Mouse (Mus musculus): ENCODE measurements around the gene Dnah12. TPM values are rescaled to one million over a fixed set of nuclear protein-coding genes. Genes with fewer than 3 reads are reported as not detected.
"Not testable (repeated sequence)": the region's sequence is repeated elsewhere in the genome, so short reads cannot be mapped to it uniquely, and the experiment has no call there.

The Dnah12 gene
- polyA plus RNA-seq, 1 experiment from 2014 or later, result 0.01 TPM

GRCm38 (mm10) chr14:26669292-26670073 is 23.6 kb upstream of the Dnah12 start, which contains the start of gene Pde12:
TSS of gene Pde12 (minus strand) at chr14:26669883.
- Histone ChIP-seq H3K4me1 (replicated peaks) (peaks cover 35% of the 10 kb centered on the region), H3K27me3 (0 out of 2 replicates have a peak, but pooled peaks cover 6% of the 10 kb centered on the region), H3K9ac (peak within 1 kb of the TSS; percentile 93), H3K27ac (replicated peaks) (peak within 1 kb of the TSS; percentile 82), H3K36me3 (peaks cover 18% of the 10 kb centered on the region), H3K9me3 (no peaks in the 10 kb centered on the region), H3K4me2 (peak within 1 kb of the TSS; percentile 100), H3K4me3 (peak within 1 kb of the TSS; percentile 99)
- under 1% methylated on average over 70 of the region's 70 CpGs for WGBS
- peak; percentile 94 for ATAC-seq (ENCODE audit: low read depth)

- peaks cover 34% of the 10 kb centered on the region for H3K4me1 ChIP-seq (replicated peaks)
- peaks cover 5% of the 10 kb centered on the region; the same call in 1 of the 2 replicates for H3K36me3 ChIP-seq
- H3K4me3 ChIP-seq, result no peak overlapping the region
- H3K27me3 ChIP-seq, result peaks cover 11% of the 10 kb centered on the region; the same call in 1 of the 2 replicates
- no peak overlapping the region for H3K9ac ChIP-seq
- no peak overlapping the region for H3K4me2 ChIP-seq
- no peak overlapping the region for H3K27ac ChIP-seq (replicated peaks)
- ATAC-seq (ENCODE audit: low read depth), result no peak
- H3K9me3 ChIP-seq, result no peaks in the 10 kb centered on the region
These were observed 22.1 kb upstream of the Dnah12 start for GRCm38 (mm10) chr14:26670964-26671363.

DNA sequence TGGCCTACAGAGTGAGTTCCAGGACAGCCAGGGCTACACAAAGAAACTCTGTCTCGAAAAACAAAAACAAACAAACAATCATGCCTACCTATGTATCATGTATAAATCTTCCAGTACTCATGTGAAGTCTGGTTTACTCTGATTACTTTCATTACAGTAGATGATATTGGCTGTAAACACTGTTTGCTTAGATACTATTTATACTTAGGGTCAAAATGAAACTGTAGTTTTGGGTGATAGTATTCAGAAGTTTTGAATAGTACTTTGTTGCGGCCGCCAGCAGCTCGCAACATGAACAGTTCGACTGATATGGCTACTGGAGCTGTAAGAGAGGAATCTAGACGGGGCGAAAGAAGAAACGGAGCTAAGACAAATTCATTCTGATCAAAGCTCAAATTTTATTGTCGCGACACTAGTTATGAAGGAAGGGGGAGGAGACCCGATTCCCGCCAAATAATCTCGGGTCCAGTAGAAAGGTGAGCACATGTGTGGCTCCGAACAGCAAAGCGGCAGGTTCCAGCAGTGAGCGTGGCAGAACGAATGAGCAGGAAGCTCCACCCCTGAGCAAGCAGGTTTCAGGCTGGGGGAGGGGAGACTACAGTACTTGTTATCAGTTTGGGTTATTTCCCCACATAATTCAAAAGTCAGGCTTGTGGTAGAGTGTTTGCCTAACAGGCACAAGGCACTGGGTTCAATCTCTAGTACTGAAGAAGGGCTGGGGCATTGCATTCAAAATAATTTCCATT is 21.0 kb upstream of the Dnah12 start:
- H3K4me3 ChIP-seq; ATAC-seq (ENCODE audit: low read depth); H3K9ac ChIP-seq; H3K9me3 ChIP-seq; H3K4me2 ChIP-seq; H3K27ac ChIP-seq (replicated peaks); H3K36me3 ChIP-seq: not testable (repeated sequence)
- Histone ChIP-seq H3K27me3 (peaks cover 12% of the 10 kb centered on the region; the same call in 1 of the 2 replicates), H3K4me1 (replicated peaks) (peaks cover 23% of the 10 kb centered on the region)
- WGBS, result 70% methylated on average over 17 of the region's 17 CpGs

GRCm38 (mm10) chr14:26674476-26675169 is 18.5 kb upstream of the Dnah12 start:
- not testable (repeated sequence) for H3K4me1 ChIP-seq (replicated peaks); ATAC-seq (ENCODE audit: low read depth); H3K36me3 ChIP-seq; H3K9me3 ChIP-seq; H3K4me2 ChIP-seq; H3K4me3 ChIP-seq; H3K9ac ChIP-seq; H3K27ac ChIP-seq (replicated peaks)
- 90% methylated on average over 2 of the region's 2 CpGs for WGBS
- peaks cover 12% of the 10 kb centered on the region; the same call in 1 of the 2 replicates for H3K27me3 ChIP-seq

DNA sequence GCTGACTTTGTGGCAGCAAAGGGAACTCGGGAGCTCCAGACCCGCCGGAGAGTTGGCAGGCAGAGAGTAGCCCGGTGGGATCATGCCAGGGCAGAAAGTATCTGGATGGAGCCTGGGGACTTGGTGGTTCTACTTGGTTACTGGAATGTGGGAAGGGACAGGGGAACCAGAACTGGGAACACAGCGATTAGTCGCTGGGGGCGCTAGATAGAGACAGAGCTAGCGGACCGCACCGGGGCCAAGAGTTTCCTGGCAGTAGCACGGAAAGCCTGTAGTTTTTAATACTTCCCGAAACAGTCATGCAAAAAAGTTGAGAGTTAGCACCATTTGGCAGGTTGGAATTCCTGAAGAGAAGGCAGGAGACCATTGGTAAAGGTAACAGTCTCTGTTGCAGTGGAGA is 17.7 kb upstream of the Dnah12 start:
- Histone ChIP-seq H3K27me3 (peaks cover 12% of the 10 kb centered on the region; the same call in 1 of the 2 replicates), H3K9me3 (no peaks in the 10 kb centered on the region), H3K4me3 (no peak overlapping the region), H3K9ac (no peak overlapping the region), H3K27ac (replicated peaks) (no peak overlapping the region), H3K4me1 (replicated peaks) (peaks cover 4% of the 10 kb centered on the region), H3K36me3 (no peaks in the 10 kb centered on the region), H3K4me2 (no peak overlapping the region)
- no peak for ATAC-seq (ENCODE audit: low read depth)
- 20% methylated on average over 12 of the region's 12 CpGs for WGBS

GRCm38 (mm10) chr14:26675791-26676190 is 17.3 kb upstream of the Dnah12 start:
- peaks cover 12% of the 10 kb centered on the region; the same call in 1 of the 2 replicates for H3K27me3 ChIP-seq
- H3K36me3 ChIP-seq, result no peaks in the 10 kb centered on the region
- WGBS, result 85% methylated on average over 5 of the region's 5 CpGs
- H3K9me3 ChIP-seq, result no peaks in the 10 kb centered on the region
- H3K4me3 ChIP-seq, result no peak overlapping the region
- no peak overlapping the region for H3K4me2 ChIP-seq
- no peak for ATAC-seq (ENCODE audit: low read depth)
- H3K27ac ChIP-seq (replicated peaks), result no peak overlapping the region
- no peaks in the 10 kb centered on the region; the same call in 1 of the 2 replicates for H3K4me1 ChIP-seq (replicated peaks)
- no peak overlapping the region for H3K9ac ChIP-seq

GRCm38 (mm10) chr14:26690727-26691126 is 2.3 kb upstream of the Dnah12 start:
- Histone ChIP-seq H3K9ac (no peak overlapping the region), H3K27me3 (no peaks in the 10 kb centered on the region), H3K4me3 (no peak overlapping the region), H3K36me3 (no peaks in the 10 kb centered on the region), H3K4me2 (no peak overlapping the region), H3K9me3 (no peaks in the 10 kb centered on the region), H3K27ac (replicated peaks) (no peak overlapping the region), H3K4me1 (replicated peaks) (no peaks in the 10 kb centered on the region)
- 73% methylated on average over 2 of the region's 2 CpGs for WGBS
- no peak for ATAC-seq (ENCODE audit: low read depth)

GRCm38 (mm10) chr14:26691363-26691762 is 1.7 kb upstream of the Dnah12 start:
- no peaks in the 10 kb centered on the region for H3K9me3 ChIP-seq
- no peaks in the 10 kb centered on the region for H3K4me1 ChIP-seq (replicated peaks)
- no peak overlapping the region for H3K4me3 ChIP-seq
- no peak overlapping the region for H3K4me2 ChIP-seq
- no peak overlapping the region for H3K9ac ChIP-seq
- H3K27ac ChIP-seq (replicated peaks), result no peak overlapping the region
- H3K27me3 ChIP-seq, result no peaks in the 10 kb centered on the region
- no peak for ATAC-seq (ENCODE audit: low read depth)
- H3K36me3 ChIP-seq, result no peaks in the 10 kb centered on the region
- 54% methylated on average over 2 of the region's 2 CpGs for WGBS

- H3K4me2 ChIP-seq, result no peak overlapping the region
- no peaks in the 10 kb centered on the region for H3K27me3 ChIP-seq
- H3K9ac ChIP-seq, result no peak overlapping the region
- H3K36me3 ChIP-seq, result no peaks in the 10 kb centered on the region
- H3K9me3 ChIP-seq, result no peaks in the 10 kb centered on the region
- no peak for ATAC-seq (ENCODE audit: low read depth)
- no peak overlapping the region for H3K4me3 ChIP-seq
- no peak overlapping the region for H3K27ac ChIP-seq (replicated peaks)
- no peaks in the 10 kb centered on the region for H3K4me1 ChIP-seq (replicated peaks)
These were observed 4.8 kb downstream of the Dnah12 start for GRCm38 (mm10) chr14:26697912-26698311.

DNA sequence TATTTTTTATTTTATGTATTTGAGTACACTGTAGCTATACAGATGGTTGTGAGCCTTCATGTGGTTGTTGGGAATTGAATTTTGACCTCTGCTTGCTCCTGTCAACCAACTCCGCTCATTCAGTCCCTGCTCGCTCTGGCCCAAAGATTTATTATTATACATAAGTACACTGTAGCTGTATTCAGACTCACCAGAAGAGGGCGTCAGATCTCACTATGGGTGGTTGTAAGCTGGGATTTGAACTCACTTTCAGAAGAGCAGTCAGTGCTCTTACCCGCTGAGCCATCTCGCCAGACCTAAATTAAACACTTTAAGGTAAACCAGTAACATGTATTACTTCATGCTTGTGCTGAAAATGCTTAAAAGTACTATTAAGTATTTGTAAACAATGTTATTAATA is 12.2 kb downstream of the Dnah12 start:
- not testable (repeated sequence) for ATAC-seq (ENCODE audit: low read depth); H3K4me2 ChIP-seq; H3K4me3 ChIP-seq; H3K9ac ChIP-seq; H3K36me3 ChIP-seq; H3K4me1 ChIP-seq (replicated peaks); H3K27me3 ChIP-seq; H3K27ac ChIP-seq (replicated peaks); H3K9me3 ChIP-seq
- WGBS, result 82% methylated on average over 5 of the region's 5 CpGs

DNA sequence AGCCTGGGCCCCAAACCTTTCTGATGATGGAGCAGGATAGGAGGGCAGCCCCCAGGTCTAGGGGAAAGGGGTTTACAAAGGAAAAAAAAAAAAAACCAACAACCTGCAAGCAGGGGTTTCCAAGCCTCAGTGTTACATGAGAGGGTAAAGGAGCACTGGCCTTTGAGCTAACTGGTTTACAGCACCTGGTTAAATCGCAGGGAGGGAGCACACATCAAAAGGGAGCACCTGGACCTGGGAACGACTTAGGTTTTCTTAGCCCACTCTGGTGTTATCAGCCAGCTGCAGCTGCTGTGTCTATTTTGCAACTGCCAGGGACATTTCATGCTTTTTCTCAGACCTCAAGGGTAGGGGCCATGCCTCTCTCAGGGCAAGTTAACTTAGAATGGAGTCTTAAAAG is 26.6 kb downstream of the Dnah12 start:
- H3K4me3 ChIP-seq; H3K9me3 ChIP-seq; H3K27ac ChIP-seq (replicated peaks); H3K36me3 ChIP-seq; ATAC-seq (ENCODE audit: low read depth); H3K27me3 ChIP-seq; H3K4me2 ChIP-seq; H3K9ac ChIP-seq; H3K4me1 ChIP-seq (replicated peaks): not testable (repeated sequence)
- WGBS, result 71% methylated on average over 2 of the region's 2 CpGs

GRCm38 (mm10) chr14:26724898-26725297 is 31.8 kb downstream of the Dnah12 start:
- ATAC-seq (ENCODE audit: low read depth), result no peak
- Histone ChIP-seq H3K4me1 (replicated peaks) (no peaks in the 10 kb centered on the region), H3K4me2 (no peak overlapping the region), H3K9ac (no peak overlapping the region), H3K9me3 (no peaks in the 10 kb centered on the region), H3K27ac (replicated peaks) (no peak overlapping the region), H3K36me3 (no peaks in the 10 kb centered on the region), H3K27me3 (no peaks in the 10 kb centered on the region), H3K4me3 (no peak overlapping the region)
- WGBS, result 87% methylated on average over 3 of the region's 3 CpGs
